Mouse (Mus musculus) myocyte (in vitro differentiated cells): ENCODE data around the gene Trpm3. TPM values are rescaled to one million over a fixed set of nuclear protein-coding genes. Genes with fewer than 3 reads are reported as not detected.

Experiments used
- H3K27me3 ChIP-seq: one replicate; pipeline ENCODE4 v1.6.1; 2011; ENCODE audit not compliant: control insufficient read depth, insufficient read depth, insufficient read length
- H3K36me3 ChIP-seq: one replicate; pipeline ENCODE4 v1.6.1; 2011; ENCODE audit not compliant: control insufficient read depth, insufficient read depth
- H3K4me2 ChIP-seq: one replicate; pipeline ENCODE4 v1.6.1; 2011; ENCODE audit warnings: low read depth, control low read depth
- H3K4me3 ChIP-seq: one replicate; pipeline ENCODE4 v1.5.1; 2011; ENCODE audit warnings: mild to moderate bottlenecking, control low read depth, moderate library complexity
- H3K79me2 ChIP-seq: one replicate; pipeline ENCODE4 v1.6.1; 2011; ENCODE audit not compliant: control insufficient read depth, insufficient read depth
- H3ac ChIP-seq: one replicate; pipeline ENCODE4 v1.6.1; 2011; ENCODE audit not compliant: control insufficient read depth, insufficient read length
- CEBPB ChIP-seq: IDR thresholded peaks from 2 replicates; pipeline ENCODE4 v1.6.1; 2011; ENCODE audit warnings: mild to moderate bottlenecking, moderate library complexity; ENCODE audit not compliant: poor library complexity, insufficient read depth, severe bottlenecking
- E2F4 ChIP-seq: IDR thresholded peaks from one replicate; pipeline ENCODE4 v1.6.1; 2011; ENCODE audit warnings: mild to moderate bottlenecking, control low read depth, moderate library complexity; ENCODE audit not compliant: insufficient read depth
- MAX ChIP-seq: IDR thresholded peaks from one replicate; pipeline ENCODE4 v1.6.1; 2011; ENCODE audit warnings: low read depth, mild to moderate bottlenecking, control low read depth
- MYOD1 ChIP-seq, 3 experiments: IDR thresholded peaks; one replicate each; pipeline ENCODE4 v1.6.1; 2011; ENCODE audit warnings: control low read depth in 2 of 3, low read depth in 2 of 3, mild to moderate bottlenecking in 2 of 3, moderate library complexity in 1 of 3; ENCODE audit not compliant: insufficient read length in 2 of 3, control insufficient read depth in 1 of 3
- MYOG ChIP-seq, 3 experiments: IDR thresholded peaks; one replicate each; pipeline ENCODE4 v1.6.1; 2011; ENCODE audit warnings: control low read depth in 2 of 3, low read depth in 2 of 3, mild to moderate bottlenecking in 2 of 3; ENCODE audit not compliant: insufficient read length in 2 of 3, control insufficient read depth in 1 of 3, insufficient read depth in 1 of 3
- POLR2A ChIP-seq: IDR thresholded peaks from one replicate; pipeline ENCODE4 v1.6.1; 2011; ENCODE audit warnings: low read depth, mild to moderate bottlenecking, control low read depth, moderate library complexity; ENCODE audit not compliant: insufficient read length
- POLR2AphosphoS2 ChIP-seq: IDR thresholded peaks from one replicate; pipeline ENCODE4 v1.6.1; 2011; ENCODE audit warnings: low read depth, control low read depth; ENCODE audit not compliant: insufficient read length
- REST ChIP-seq: IDR thresholded peaks from one replicate; pipeline ENCODE4 v1.6.1; 2011; ENCODE audit warnings: mild to moderate bottlenecking, control low read depth, moderate library complexity; ENCODE audit not compliant: insufficient read depth, insufficient read length
- SRF ChIP-seq: IDR thresholded peaks from one replicate; pipeline ENCODE4 v1.6.1; 2011; ENCODE audit warnings: low read depth; ENCODE audit not compliant: control insufficient read depth, insufficient read length
- TCF12 ChIP-seq: IDR thresholded peaks from one replicate; pipeline ENCODE4 v1.6.1; 2011; ENCODE audit warnings: mild to moderate bottlenecking, control low read depth; ENCODE audit not compliant: poor library complexity, insufficient read depth, severe bottlenecking
- TCF3 ChIP-seq: IDR thresholded peaks from one replicate; pipeline ENCODE4 v1.6.1; 2011; ENCODE audit warnings: low read depth, control low read depth; ENCODE audit not compliant: insufficient read length
- USF1 ChIP-seq: IDR thresholded peaks from one replicate; pipeline ENCODE4 v1.6.1; 2011; ENCODE audit warnings: low read depth, mild to moderate bottlenecking, control low read depth, moderate library complexity
- polyA plus RNA-seq: library from polyadenylated mRNA; unstranded; fragments of >200 nt; fragmentation: generic; extraction: Trizol; gene quantifications from one replicate; pipeline ENCODE4 v1.2.1, GENCODE M21; 2012; ENCODE audit warnings: missing spikeins

Gene Trpm3
- polyA plus RNA-seq, 1 experiment = 0.05 TPM

GRCm38 (mm10) chr19:22249076-22249475, 110.2 kb downstream of the Trpm3 start:
- H3ac ChIP-seq = no peak overlapping the region
- TF ChIP-seq POLR2AphosphoS2 (no peak), TCF12 (no peak), E2F4 (no peak), SRF (no peak), MAX (no peak), MYOG (IDR thresholded peaks at IDR 0.05; ENCODE audit: control insufficient read depth in 1 of 3, insufficient read depth in 1 of 3, insufficient read length in 2 of 3, low read depth in 2 of 3) (no peak), MYOD1 (IDR thresholded peaks at IDR 0.05; ENCODE audit: control insufficient read depth in 1 of 3, insufficient read length in 2 of 3, low read depth in 2 of 3) (no peak), CEBPB (no peak), POLR2A (no peak), TCF3 (no peak), USF1 (no peak), REST (no peak)
- no peak overlapping the region for H3K4me3 ChIP-seq
- H3K36me3 ChIP-seq = no peaks in the 10 kb centered on the region
- H3K27me3 ChIP-seq = no peaks in the 10 kb centered on the region
- H3K4me2 ChIP-seq = no peak overlapping the region
- no peaks in the 10 kb centered on the region for H3K79me2 ChIP-seq

- Histone ChIP-seq H3K27me3 (no peaks in the 10 kb centered on the region), H3ac (no peak overlapping the region), H3K4me2 (no peak overlapping the region), H3K79me2 (no peaks in the 10 kb centered on the region), H3K4me3 (no peak overlapping the region), H3K36me3 (no peaks in the 10 kb centered on the region)
- no peak for TF ChIP-seq MAX
- no peak for TF ChIP-seq MYOD1 (IDR thresholded peaks at IDR 0.05; ENCODE audit: control insufficient read depth in 1 of 3, insufficient read length in 2 of 3, low read depth in 2 of 3)
- no peak for TF ChIP-seq E2F4
- no peak for TF ChIP-seq REST
- no peak for TF ChIP-seq TCF12
- no peak for TF ChIP-seq MYOG (IDR thresholded peaks at IDR 0.05; ENCODE audit: control insufficient read depth in 1 of 3, insufficient read depth in 1 of 3, insufficient read length in 2 of 3, low read depth in 2 of 3)
- no peak for TF ChIP-seq POLR2A
- TF ChIP-seq SRF = no peak
- no peak for TF ChIP-seq USF1
- no peak for TF ChIP-seq POLR2AphosphoS2
- TF ChIP-seq TCF3 = no peak
- TF ChIP-seq CEBPB = no peak
Observed at GRCm38 (mm10) chr19:22272916-22273315, 134.1 kb downstream of the Trpm3 start.

GRCm38 (mm10) chr19:22284651-22285050, 145.8 kb downstream of the Trpm3 start:
- H3K4me3 ChIP-seq = no peak overlapping the region
- no peaks in the 10 kb centered on the region for H3K27me3 ChIP-seq
- no peak overlapping the region for H3ac ChIP-seq
- H3K4me2 ChIP-seq = no peak overlapping the region
- H3K79me2 ChIP-seq = no peaks in the 10 kb centered on the region
- H3K36me3 ChIP-seq = no peaks in the 10 kb centered on the region
- TF ChIP-seq E2F4 = no peak
- no peak for TF ChIP-seq MYOD1 (IDR thresholded peaks at IDR 0.05; ENCODE audit: control insufficient read depth in 1 of 3, insufficient read length in 2 of 3, low read depth in 2 of 3)
- TF ChIP-seq CEBPB = no peak
- TF ChIP-seq MYOG (IDR thresholded peaks at IDR 0.05; ENCODE audit: control insufficient read depth in 1 of 3, insufficient read depth in 1 of 3, insufficient read length in 2 of 3, low read depth in 2 of 3) = no peak
- no peak for TF ChIP-seq POLR2A
- TF ChIP-seq MAX = no peak
- no peak for TF ChIP-seq TCF12
- no peak for TF ChIP-seq SRF
- TF ChIP-seq REST = no peak
- TF ChIP-seq POLR2AphosphoS2 = no peak
- TF ChIP-seq TCF3 = no peak
- TF ChIP-seq USF1 = no peak

GRCm38 (mm10) chr19:22292671-22293070, 153.8 kb downstream of the Trpm3 start:
- Histone ChIP-seq H3K4me3 (no peak overlapping the region), H3K36me3 (no peaks in the 10 kb centered on the region), H3ac (no peak overlapping the region), H3K4me2 (no peak overlapping the region), H3K27me3 (no peaks in the 10 kb centered on the region), H3K79me2 (no peaks in the 10 kb centered on the region)
- TF ChIP-seq MYOG (IDR thresholded peaks at IDR 0.05; ENCODE audit: control insufficient read depth in 1 of 3, insufficient read depth in 1 of 3, insufficient read length in 2 of 3, low read depth in 2 of 3) (no peak), POLR2AphosphoS2 (no peak), REST (no peak), E2F4 (no peak), TCF12 (no peak), MAX (no peak), MYOD1 (IDR thresholded peaks at IDR 0.05; ENCODE audit: control insufficient read depth in 1 of 3, insufficient read length in 2 of 3, low read depth in 2 of 3) (no peak)

- H3K79me2 ChIP-seq = no peaks in the 10 kb centered on the region
- no peak for TF ChIP-seq TCF3
- no peak for TF ChIP-seq MYOD1 (IDR thresholded peaks at IDR 0.05; ENCODE audit: control insufficient read depth in 1 of 3, insufficient read length in 2 of 3, low read depth in 2 of 3)
- no peak for TF ChIP-seq REST
- TF ChIP-seq POLR2A = no peak
- TF ChIP-seq TCF12 = no peak
- no peaks in the 10 kb centered on the region for H3K27me3 ChIP-seq
Observed at GRCm38 (mm10) chr19:22300906-22301305, 162.1 kb downstream of the Trpm3 start.

More at GRCm38 (mm10) chr19:22300906-22301305, 162.1 kb downstream of the Trpm3 start:
- H3ac ChIP-seq = no peak overlapping the region
- no peak overlapping the region for H3K4me3 ChIP-seq
- no peaks in the 10 kb centered on the region for H3K36me3 ChIP-seq
- no peak overlapping the region for H3K4me2 ChIP-seq
